24 mouse cellular contexts compared by ENCODE assay signal in genomic region chr1:133968788-133969325, GRCm38 (mm10). TPM values are rescaled to one million over a fixed set of nuclear protein-coding genes. Genes with fewer than 3 reads are reported as not detected.
DNase-seq lines count a peak whose midpoint lies in the region; ATAC-seq and TF ChIP-seq lines count a peak whose summit lies in the region.
"Had no signal": no experiment of that assay in that cellular context is flagged by ENCODE, and none has a peak within 500 bp of the region (broad histone marks: within the 10 kb centered on the region; RNA-seq: fewer than 3 reads in every experiment).

No protein-coding gene starts in this region.

- no peak overlapping the region for H3K4me2 ChIP-seq in forebrain, embryonic 11.5 days (ENCODE audit: low read depth, low read length, severe bottlenecking)
- H3K4me2 ChIP-seq in kidney, embryonic 15.5 days = no peak overlapping the region
- no peak overlapping the region for H3K4me2 ChIP-seq in stomach, postnatal 0 days (replicated peaks; ENCODE audit: low read depth)
- H3K4me2 ChIP-seq: embryonic facial prominence, embryonic 12.5 days; forebrain, embryonic 12.5 days; heart, embryonic 15.5 days; liver, embryonic 11.5 days had no signal

- DNase-seq in forebrain, embryonic 11.5 days (ENCODE audit: low spot score) = peak; percentile 28
- DNase-seq in forebrain, embryonic 10.5 days (ENCODE audit: extremely low spot score, low spot score) = no peak
- DNase-seq in kidney, postnatal 10 days = no peak
- no peak for DNase-seq in stomach, postnatal 0 days (ENCODE audit: low spot score)
- DNase-seq in T-cell, adult 2 months (ENCODE audit: low spot score) = no peak
- DNase-seq: adrenal gland, adult 2 months; cerebellum, adult 9-10 months; heart, adult 2 months; heart, postnatal 4 days; lung, adult 2 months; right cerebral cortex, postnatal 25 days had no signal

- no peaks in the 10 kb centered on the region for H3K27me3 ChIP-seq in forebrain, embryonic 11.5 days (ENCODE audit: control insufficient read depth, insufficient read depth, low read length)
- no peaks in the 10 kb centered on the region for H3K27me3 ChIP-seq in forebrain, embryonic 10.5 days (ENCODE audit: poor library complexity, severe bottlenecking)
- no peaks in the 10 kb centered on the region for H3K27me3 ChIP-seq in kidney, embryonic 15.5 days
- H3K27me3 ChIP-seq in megakaryocyte, embryonic 14.5 days (replicated peaks) = peaks cover 46% of the 10 kb centered on the region
- no peaks in the 10 kb centered on the region for H3K27me3 ChIP-seq in stomach, postnatal 0 days (ENCODE audit: control insufficient read depth, insufficient read depth, low read length)
- H3K27me3 ChIP-seq: embryonic facial prominence, embryonic 12.5 days; forebrain, embryonic 12.5 days; heart, embryonic 15.5 days had no signal

- H3K9ac ChIP-seq in forebrain, embryonic 11.5 days (ENCODE audit: low read length) = no peak overlapping the region
- no peak overlapping the region for H3K9ac ChIP-seq in kidney, embryonic 15.5 days
- no peak overlapping the region for H3K9ac ChIP-seq in stomach, postnatal 0 days (ENCODE audit: low read length)
- H3K9ac ChIP-seq: embryonic facial prominence, embryonic 12.5 days; forebrain, embryonic 12.5 days; heart, embryonic 15.5 days had no signal

- no peak overlapping the region for H3K27ac ChIP-seq in forebrain, embryonic 11.5 days (ENCODE audit: low read depth, low read length)
- H3K27ac ChIP-seq in forebrain, embryonic 10.5 days = no peak overlapping the region
- H3K27ac ChIP-seq in kidney, embryonic 15.5 days = peak overlapping the region; percentile 27; the same call in 1 of the 2 replicates
- H3K27ac ChIP-seq in stomach, postnatal 0 days (replicated peaks) = peak overlapping the region; percentile 58; the same call in 1 of the 2 replicates
- H3K27ac ChIP-seq: embryonic facial prominence, embryonic 12.5 days; forebrain, embryonic 12.5 days; heart, adult 2 months; heart, embryonic 15.5 days; hindbrain, postnatal 0 days had no signal

- no peak for ATAC-seq in forebrain, embryonic 11.5 days (replicated peaks; ENCODE audit: low FRiP score)
- no peak for ATAC-seq in kidney, embryonic 15.5 days (replicated peaks; ENCODE audit: low FRiP score)
- ATAC-seq in megakaryocyte, adult 5-6 weeks (ENCODE audit: poor library complexity, severe bottlenecking) = no peak
- no peak for ATAC-seq in stomach, postnatal 0 days (ENCODE audit: low FRiP score, low TSS enrichment)
- ATAC-seq: hindbrain, postnatal 0 days; intestine, postnatal 0 days had no signal

- no peak for TF ChIP-seq CTCF in stomach, postnatal 0 days (IDR thresholded peaks at IDR 0.05; ENCODE audit: low read depth)

- no peak for TF ChIP-seq EP300 in stomach, postnatal 0 days (optimal IDR thresholded peaks at IDR 0.05)

- H3K9me3 ChIP-seq in forebrain, embryonic 11.5 days (ENCODE audit: control insufficient read depth, low read length) = no peaks in the 10 kb centered on the region
- H3K9me3 ChIP-seq in forebrain, embryonic 10.5 days = no peaks in the 10 kb centered on the region
- H3K9me3 ChIP-seq in kidney, embryonic 15.5 days (replicated peaks) = no peaks in the 10 kb centered on the region
- no peaks in the 10 kb centered on the region for H3K9me3 ChIP-seq in megakaryocyte, embryonic 14.5 days
- no peaks in the 10 kb centered on the region for H3K9me3 ChIP-seq in stomach, postnatal 0 days (ENCODE audit: control insufficient read depth, low read length)
- H3K9me3 ChIP-seq: embryonic facial prominence, embryonic 12.5 days; forebrain, embryonic 12.5 days; G1E; heart, embryonic 15.5 days; midbrain, embryonic 10.5 days had no signal

- no peaks in the 10 kb centered on the region; the same call in 1 of the 2 replicates for H3K4me1 ChIP-seq in forebrain, embryonic 11.5 days (replicated peaks; ENCODE audit: control insufficient read depth, insufficient read depth, low read length)
- H3K4me1 ChIP-seq in forebrain, embryonic 10.5 days = peaks cover 18% of the 10 kb centered on the region
- H3K4me1 ChIP-seq in kidney, embryonic 15.5 days = peaks cover 49% of the 10 kb centered on the region
- H3K4me1 ChIP-seq in megakaryocyte, embryonic 14.5 days = peaks cover 73% of the 10 kb centered on the region
- peaks cover 14% of the 10 kb centered on the region for H3K4me1 ChIP-seq in stomach, postnatal 0 days (replicated peaks; ENCODE audit: control insufficient read depth, insufficient read depth)

- H3K4me3 ChIP-seq in forebrain, embryonic 11.5 days (ENCODE audit: low read depth, low read length) = no peak overlapping the region
- no peak overlapping the region for H3K4me3 ChIP-seq in forebrain, embryonic 10.5 days
- H3K4me3 ChIP-seq in kidney, embryonic 15.5 days (replicated peaks) = no peak overlapping the region
- H3K4me3 ChIP-seq in megakaryocyte, embryonic 14.5 days (replicated peaks) = peak overlapping the region; percentile 21
- H3K4me3 ChIP-seq in stomach, postnatal 0 days (ENCODE audit: low read depth, low read length) = no peak overlapping the region
- H3K4me3 ChIP-seq: embryonic facial prominence, embryonic 12.5 days; forebrain, embryonic 12.5 days; heart, adult 2 months; heart, embryonic 15.5 days; midbrain, embryonic 10.5 days had no signal

- 72% methylated on average over 4 of the region's 4 CpGs for WGBS in forebrain, embryonic 11.5 days
- 82% methylated on average over 4 of the region's 4 CpGs for WGBS in forebrain, embryonic 10.5 days
- WGBS in kidney, embryonic 15.5 days = 42% methylated on average over 4 of the region's 4 CpGs
- WGBS in stomach, postnatal 0 days = 28% methylated on average over 4 of the region's 4 CpGs

- H3K36me3 ChIP-seq in forebrain, embryonic 11.5 days (ENCODE audit: control insufficient read depth, insufficient read depth, low read length) = no peaks in the 10 kb centered on the region
- no peaks in the 10 kb centered on the region for H3K36me3 ChIP-seq in forebrain, embryonic 10.5 days (replicated peaks)
- no peaks in the 10 kb centered on the region for H3K36me3 ChIP-seq in kidney, embryonic 15.5 days
- no peaks in the 10 kb centered on the region for H3K36me3 ChIP-seq in megakaryocyte, embryonic 14.5 days (replicated peaks; ENCODE audit: low read length)
- no peaks in the 10 kb centered on the region for H3K36me3 ChIP-seq in stomach, postnatal 0 days (ENCODE audit: control insufficient read depth, insufficient read depth, low read length)
- H3K36me3 ChIP-seq: embryonic facial prominence, embryonic 12.5 days; forebrain, embryonic 12.5 days; G1E; heart, embryonic 15.5 days; midbrain, embryonic 10.5 days had no signal

RNA-seq across cellular contexts. Expression of gene Prelp, which starts 47.6 kb away (rescaled TPM):
- 1.2 and 1.4 TPM in 2 replicates for polyA plus RNA-seq in forebrain, embryonic 11.5 days (2014; fragmentation: Nextera tagmentation; extraction: Ambion mirVana)
- 0.36 and 0.90 TPM in 2 replicates for polyA plus RNA-seq in forebrain, embryonic 10.5 days (2016; fragmentation: Nextera tagmentation; extraction: Ambion mirVana)
- polyA plus RNA-seq in kidney, embryonic 15.5 days (2015; fragmentation: Nextera tagmentation; extraction: Ambion mirVana) = 1.0 and 2.2 TPM in 2 replicates
- not detected in 2 replicates for polyA plus RNA-seq in megakaryocyte, embryonic 14.5 days (2012; ENCODE audit: insufficient read depth, low replicate concordance)
- total RNA-seq in megakaryocyte, adult 5-6 weeks (2015) = 0.21 and 0.33 TPM in 2 replicates
- 0.11 TPM in 1 of 2 replicates, not detected in the other for total RNA-seq in megakaryocyte, adult 5-6 weeks (2017)
- polyA plus RNA-seq in stomach, postnatal 0 days (2015; fragmentation: Nextera tagmentation; extraction: Ambion mirVana) = 4.7 and 5.3 TPM in 2 replicates
- total RNA-seq: common myeloid progenitor, adult 5-6 weeks; neutrophil, adult 5-6 weeks had no signal

Comparison
In these comparisons a context has a peak if more than half of its experiments do, and no peak if none do; other contexts are left out.
1. H3K27ac ChIP-seq: peak in kidney, embryonic 15.5 days (single experiment) and stomach, postnatal 0 days (single experiment); none in forebrain, embryonic 11.5 days (single experiment) and forebrain, embryonic 10.5 days (single experiment).